25 mouse cellular contexts compared by ENCODE assay signal in genomic region chr5:20559821-20560220, GRCm38 (mm10).
DNase-seq lines count a peak whose midpoint lies in the region; ATAC-seq and TF ChIP-seq lines count a peak whose summit lies in the region.
"Had no signal": no experiment of that assay in that cellular context is flagged by ENCODE, and none has a peak within 500 bp of the region (broad histone marks: within the 10 kb centered on the region; RNA-seq: fewer than 3 reads in every experiment).

No protein-coding gene starts in this region.

- no peaks in the 10 kb centered on the region for H3K27me3 ChIP-seq in hindbrain, embryonic 16.5 days (replicated peaks; ENCODE audit: control insufficient read depth, insufficient read depth, low read length)
- no peaks in the 10 kb centered on the region for H3K27me3 ChIP-seq in hindbrain, embryonic 11.5 days (ENCODE audit: control insufficient read depth, insufficient read depth, low read length)
- no peaks in the 10 kb centered on the region for H3K27me3 ChIP-seq in lung, embryonic 15.5 days
- H3K27me3 ChIP-seq in midbrain, embryonic 16.5 days (ENCODE audit: control insufficient read depth, insufficient read depth, low read depth, low read length): no peaks in the 10 kb centered on the region
- no peaks in the 10 kb centered on the region for H3K27me3 ChIP-seq in midbrain, embryonic 13.5 days
- H3K27me3 ChIP-seq: heart, embryonic 13.5 days; intestine, embryonic 15.5 days; neural tube, embryonic 15.5 days had no signal

- no peaks in the 10 kb centered on the region for H3K9me3 ChIP-seq in hindbrain, embryonic 16.5 days (ENCODE audit: control insufficient read depth, low read length)
- no peaks in the 10 kb centered on the region for H3K9me3 ChIP-seq in hindbrain, embryonic 11.5 days (ENCODE audit: control insufficient read depth, low read length)
- H3K9me3 ChIP-seq in lung, embryonic 15.5 days: no peaks in the 10 kb centered on the region
- no peaks in the 10 kb centered on the region for H3K9me3 ChIP-seq in midbrain, embryonic 16.5 days (replicated peaks; ENCODE audit: control insufficient read depth, low read length, poor library complexity, severe bottlenecking)
- H3K9me3 ChIP-seq in midbrain, embryonic 13.5 days: no peaks in the 10 kb centered on the region
- H3K9me3 ChIP-seq: heart, embryonic 13.5 days; intestine, embryonic 15.5 days; neural tube, embryonic 15.5 days had no signal

- peak; percentile 41; the same call in 1 of the 2 replicates for ATAC-seq in hindbrain, embryonic 16.5 days
- ATAC-seq in hindbrain, embryonic 11.5 days (ENCODE audit: low FRiP score): no peak
- no peak for ATAC-seq in lung, embryonic 15.5 days (ENCODE audit: borderline replicate concordance, extremely low read depth, low FRiP score, low TSS enrichment)
- ATAC-seq in midbrain, embryonic 16.5 days: peak; percentile 54; the same call in 1 of the 2 replicates
- ATAC-seq in midbrain, embryonic 13.5 days: no peak
- ATAC-seq: CD4-positive, CD25-positive, alpha-beta regulatory T cell, adult 4 months; intestine, embryonic 15.5 days had no signal

- no peak overlapping the region for H3K4me3 ChIP-seq in hindbrain, embryonic 16.5 days (ENCODE audit: low read length)
- H3K4me3 ChIP-seq in hindbrain, embryonic 11.5 days (ENCODE audit: low read depth, low read length): no peak overlapping the region
- no peak overlapping the region for H3K4me3 ChIP-seq in lung, embryonic 15.5 days
- no peak overlapping the region for H3K4me3 ChIP-seq in lung, adult 2 months (replicated peaks; ENCODE audit: extremely low read depth, low read depth, low read length)
- H3K4me3 ChIP-seq in midbrain, embryonic 16.5 days (ENCODE audit: low read depth, low read length): no peak overlapping the region
- no peak overlapping the region for H3K4me3 ChIP-seq in midbrain, embryonic 13.5 days (replicated peaks)
- H3K4me3 ChIP-seq: erythroblast, embryonic 14.5 days; heart, embryonic 13.5 days; intestine, embryonic 15.5 days; neural tube, embryonic 15.5 days had no signal

- no peak overlapping the region for H3K27ac ChIP-seq in hindbrain, embryonic 16.5 days (ENCODE audit: low read depth, low read length)
- no peak overlapping the region for H3K27ac ChIP-seq in hindbrain, embryonic 11.5 days (ENCODE audit: low read depth, low read length)
- H3K27ac ChIP-seq in lung, embryonic 15.5 days: peak overlapping the region; percentile 54
- H3K27ac ChIP-seq in midbrain, embryonic 16.5 days (ENCODE audit: low read length): peak overlapping the region; percentile 50
- H3K27ac ChIP-seq in midbrain, embryonic 13.5 days: no peak overlapping the region; the same call in 1 of the 2 replicates
- H3K27ac ChIP-seq: heart, embryonic 13.5 days; intestine, embryonic 15.5 days; liver, embryonic 14.5 days; neural tube, embryonic 15.5 days had no signal

- H3K4me1 ChIP-seq in hindbrain, embryonic 16.5 days (ENCODE audit: control insufficient read depth, insufficient read depth, low read depth, low read length): no peaks in the 10 kb centered on the region; the same call in 1 of the 2 replicates
- no peaks in the 10 kb centered on the region for H3K4me1 ChIP-seq in hindbrain, embryonic 11.5 days (replicated peaks; ENCODE audit: control insufficient read depth, insufficient read depth, low read length)
- H3K4me1 ChIP-seq in lung, embryonic 15.5 days: peaks cover 7% of the 10 kb centered on the region; the same call in 1 of the 2 replicates
- H3K4me1 ChIP-seq in lung, adult 2 months (ENCODE audit: control insufficient read depth, insufficient read depth, low read length): peaks cover 2% of the 10 kb centered on the region; the same call in 1 of the 2 replicates
- H3K4me1 ChIP-seq in midbrain, embryonic 16.5 days (ENCODE audit: control insufficient read depth, insufficient read depth, low read length): peaks cover 6% of the 10 kb centered on the region; the same call in 1 of the 2 replicates
- 0 out of 2 replicates have a peak, but pooled peaks cover 2% of the 10 kb centered on the region for H3K4me1 ChIP-seq in midbrain, embryonic 13.5 days (replicated peaks)
- H3K4me1 ChIP-seq: heart, embryonic 13.5 days; intestine, embryonic 15.5 days; neural tube, embryonic 15.5 days had no signal

- H3K4me2 ChIP-seq in hindbrain, embryonic 16.5 days (ENCODE audit: low read length): no peak overlapping the region
- H3K4me2 ChIP-seq in hindbrain, embryonic 11.5 days (replicated peaks; ENCODE audit: low read depth, low read length): no peak overlapping the region
- H3K4me2 ChIP-seq in lung, embryonic 15.5 days: no peak overlapping the region
- no peak overlapping the region for H3K4me2 ChIP-seq in midbrain, embryonic 16.5 days (ENCODE audit: low read length)
- H3K4me2 ChIP-seq in midbrain, embryonic 13.5 days (replicated peaks): no peak overlapping the region
- H3K4me2 ChIP-seq: heart, embryonic 13.5 days; intestine, embryonic 15.5 days; neural tube, embryonic 15.5 days had no signal

- H3K9ac ChIP-seq in hindbrain, embryonic 16.5 days (ENCODE audit: low read depth, low read length): no peak overlapping the region
- H3K9ac ChIP-seq in hindbrain, embryonic 11.5 days (ENCODE audit: low read depth, low read length): no peak overlapping the region
- no peak overlapping the region for H3K9ac ChIP-seq in lung, embryonic 15.5 days
- H3K9ac ChIP-seq in midbrain, embryonic 16.5 days (ENCODE audit: low read depth, low read length): no peak overlapping the region
- H3K9ac ChIP-seq in midbrain, embryonic 13.5 days (replicated peaks): no peak overlapping the region
- H3K9ac ChIP-seq: heart, embryonic 13.5 days; intestine, embryonic 15.5 days; liver, embryonic 14.5 days; neural tube, embryonic 15.5 days had no signal

- no peaks in the 10 kb centered on the region for H3K36me3 ChIP-seq in hindbrain, embryonic 16.5 days (ENCODE audit: control insufficient read depth, insufficient read depth, low read length)
- H3K36me3 ChIP-seq in hindbrain, embryonic 11.5 days (ENCODE audit: control insufficient read depth, insufficient read depth, low read length): no peaks in the 10 kb centered on the region
- H3K36me3 ChIP-seq in lung, embryonic 15.5 days: no peaks in the 10 kb centered on the region
- H3K36me3 ChIP-seq in midbrain, embryonic 16.5 days (ENCODE audit: control insufficient read depth, insufficient read depth, low read length): no peaks in the 10 kb centered on the region
- H3K36me3 ChIP-seq in midbrain, embryonic 13.5 days: peaks cover 12% of the 10 kb centered on the region; the same call in 1 of the 2 replicates
- H3K36me3 ChIP-seq: heart, embryonic 13.5 days; intestine, embryonic 15.5 days; neural tube, embryonic 15.5 days had no signal

- no peak for DNase-seq in hindbrain, embryonic 11.5 days (ENCODE audit: low spot score)
- no peak for DNase-seq in lung, adult 2 months
- DNase-seq in cerebellum, adult 8-10 months: no peak
- DNase-seq: adrenal gland, postnatal 25 days; cerebellum, adult 18-20 months; cerebellum, postnatal 14 days; gastrocnemius, postnatal 10 days; heart, postnatal 10 days; kidney, adult 2 months; kidney, postnatal 36 days; layer of hippocampus, postnatal 36 days; liver; retina, postnatal 1 day; right cerebral cortex, postnatal 14 days; thymus, postnatal 4 days had no signal

- TF ChIP-seq CTCF in lung, adult 2 months (IDR thresholded peaks at IDR 0.05; ENCODE audit: insufficient read depth, low read length): no peak

- no peak for TF ChIP-seq POLR2A in lung, adult 2 months (IDR thresholded peaks at IDR 0.05; ENCODE audit: borderline replicate concordance, extremely low read depth, low read depth, low read length)

- WGBS in hindbrain, embryonic 16.5 days: 46% methylated on average over 4 of the region's 4 CpGs
- 78% methylated on average over 4 of the region's 4 CpGs for WGBS in hindbrain, embryonic 11.5 days
- 55% methylated on average over 4 of the region's 4 CpGs for WGBS in lung, embryonic 15.5 days
- 62% methylated on average over 4 of the region's 4 CpGs for WGBS in lung, adult 2 months
- WGBS in midbrain, embryonic 16.5 days: 33% methylated on average over 4 of the region's 4 CpGs
- 42% methylated on average over 4 of the region's 4 CpGs for WGBS in midbrain, embryonic 13.5 days

Comparison
In these comparisons a context has a peak if more than half of its experiments do, and no peak if none do; other contexts are left out.
1. ATAC-seq: peak in hindbrain, embryonic 16.5 days (single experiment) and midbrain, embryonic 16.5 days (single experiment); none in hindbrain, embryonic 11.5 days (single experiment), lung, embryonic 15.5 days (single experiment) and midbrain, embryonic 13.5 days (single experiment).
2. H3K27ac ChIP-seq: peak in lung, embryonic 15.5 days (single experiment) and midbrain, embryonic 16.5 days (single experiment); none in hindbrain, embryonic 16.5 days (single experiment), hindbrain, embryonic 11.5 days (single experiment) and midbrain, embryonic 13.5 days (single experiment).